Mouse (Mus musculus): ENCODE results near the gene Bco1. TPM values are rescaled to one million over a fixed set of nuclear protein-coding genes. Genes with fewer than 3 reads are reported as not detected.

Bco1 gene
- polyA plus RNA-seq, 1 experiment from 2014 or later, result 2.8 TPM

Other genes with a start within 250 kb of the Bco1 start
- gene Cmc2, start 174.4 kb upstream of the Bco1 start, polyA plus RNA-seq (2016; fragmentation: Nextera tagmentation; extraction: Ambion mirVana), result 82.0 and 104 TPM in 2 replicates
- 36.9 and 45.5 TPM in 2 replicates for gene Cenpn, start 174.1 kb upstream of the Bco1 start, polyA plus RNA-seq (2016; fragmentation: Nextera tagmentation; extraction: Ambion mirVana)
- gene Atmin, start 152.5 kb upstream of the Bco1 start, polyA plus RNA-seq (2016; fragmentation: Nextera tagmentation; extraction: Ambion mirVana), result 8.6 and 11.2 TPM in 2 replicates
- gene 1700030J22Rik, start 116.9 kb upstream of the Bco1 start, polyA plus RNA-seq (2016; fragmentation: Nextera tagmentation; extraction: Ambion mirVana), result 0.74 and 1.3 TPM in 2 replicates
- 106 and 140 TPM in 2 replicates for gene Gcsh, start 102.3 kb upstream of the Bco1 start, polyA plus RNA-seq (2016; fragmentation: Nextera tagmentation; extraction: Ambion mirVana)
- 0.03 TPM in 1 of 2 replicates, not detected in the other for gene Pkd1l2, start 13.4 kb upstream of the Bco1 start, polyA plus RNA-seq (2016; fragmentation: Nextera tagmentation; extraction: Ambion mirVana)
- gene Gan, start 62.3 kb downstream of the Bco1 start, polyA plus RNA-seq (2016; fragmentation: Nextera tagmentation; extraction: Ambion mirVana), result 1.9 TPM in 2 replicates
- gene Cmip, start 161.2 kb downstream of the Bco1 start, polyA plus RNA-seq (2016; fragmentation: Nextera tagmentation; extraction: Ambion mirVana), result 6.4 and 8.3 TPM in 2 replicates